Mouse (Mus musculus): ENCODE results near the gene Slc46a3. TPM values are rescaled to one million over a fixed set of nuclear protein-coding genes. Genes with fewer than 3 reads are reported as not detected.

Slc46a3 gene
- polyA plus RNA-seq, 1 experiment, result 6.4 TPM

- Histone ChIP-seq H3K4me1 (ENCODE audit: control insufficient read depth, insufficient read depth, low read length) (peaks cover 5% of the 10 kb centered on the region), H3K4me3 (ENCODE audit: control insufficient read depth, low read depth, low read length) (peak overlapping the region; percentile 12; the same call in 1 of the 2 replicates), H3K36me3 (ENCODE audit: control insufficient read depth, insufficient read depth, low read length) (no peaks in the 10 kb centered on the region), H3K27me3 (ENCODE audit: control insufficient read depth, insufficient read depth, low read length) (no peaks in the 10 kb centered on the region), H3K27ac (ENCODE audit: control insufficient read depth, insufficient read depth, low read depth, low read length) (no peak overlapping the region)
- no peak for TF ChIP-seq CTCF (IDR thresholded peaks at IDR 0.05; ENCODE audit: control insufficient read depth, insufficient read depth, insufficient replicate concordance, low read depth, low read length)
- no peak for TF ChIP-seq POLR2A (IDR thresholded peaks at IDR 0.05; ENCODE audit: control insufficient read depth, low read depth, low read length)
These were observed 55.2 kb downstream of the Slc46a3 start for GRCm38 (mm10) chr5:147839418-147839817.

GRCm38 (mm10) chr5:147834841-147835500 is 59.6 kb downstream of the Slc46a3 start:
- no peaks in the 10 kb centered on the region for H3K36me3 ChIP-seq (ENCODE audit: control insufficient read depth, insufficient read depth, low read length)
- H3K4me1 ChIP-seq (ENCODE audit: control insufficient read depth, insufficient read depth, low read length), result peaks cover 5% of the 10 kb centered on the region
- no peak overlapping the region for H3K27ac ChIP-seq (ENCODE audit: control insufficient read depth, insufficient read depth, low read depth, low read length)
- no peaks in the 10 kb centered on the region for H3K27me3 ChIP-seq (ENCODE audit: control insufficient read depth, insufficient read depth, low read length)
- no peak overlapping the region; the same call in 1 of the 2 replicates for H3K4me3 ChIP-seq (ENCODE audit: control insufficient read depth, low read depth, low read length)
- TF ChIP-seq CTCF (IDR thresholded peaks at IDR 0.05; ENCODE audit: control insufficient read depth, insufficient read depth, insufficient replicate concordance, low read depth, low read length), result no peak
- TF ChIP-seq POLR2A (IDR thresholded peaks at IDR 0.05; ENCODE audit: control insufficient read depth, low read depth, low read length), result no peak

DNA sequence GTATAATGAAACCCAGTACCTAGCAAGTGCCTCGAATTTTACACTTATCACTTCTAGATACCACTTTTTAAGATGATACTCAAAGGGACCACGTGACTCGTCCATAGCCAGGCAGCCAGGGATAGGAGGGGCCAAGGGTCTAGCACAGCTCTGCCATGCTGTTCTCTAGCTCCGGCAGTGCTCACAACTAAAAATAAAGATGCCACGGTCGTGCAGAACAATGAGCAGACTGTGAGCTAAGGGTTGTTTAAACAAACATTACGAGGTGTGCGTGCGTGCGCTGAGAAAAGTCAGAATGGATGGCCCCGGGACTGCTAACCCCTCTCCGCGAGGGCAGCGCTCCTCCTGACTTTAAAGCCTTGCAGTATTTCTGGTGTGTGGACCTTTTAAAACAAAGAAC is 61.8 kb downstream of the Slc46a3 start:
- no peaks in the 10 kb centered on the region for H3K36me3 ChIP-seq (ENCODE audit: control insufficient read depth, insufficient read depth, low read length)
- H3K27me3 ChIP-seq (ENCODE audit: control insufficient read depth, insufficient read depth, low read length), result no peaks in the 10 kb centered on the region
- no peak overlapping the region for H3K4me3 ChIP-seq (ENCODE audit: control insufficient read depth, low read depth, low read length)
- no peak overlapping the region for H3K27ac ChIP-seq (ENCODE audit: control insufficient read depth, insufficient read depth, low read depth, low read length)
- TF ChIP-seq POLR2A (IDR thresholded peaks at IDR 0.05; ENCODE audit: control insufficient read depth, low read depth, low read length), result no peak
- no peak for TF ChIP-seq CTCF (IDR thresholded peaks at IDR 0.05; ENCODE audit: control insufficient read depth, insufficient read depth, insufficient replicate concordance, low read depth, low read length)
- H3K4me1 ChIP-seq (ENCODE audit: control insufficient read depth, insufficient read depth, low read length), result peaks cover 5% of the 10 kb centered on the region

GRCm38 (mm10) chr5:147828846-147829245 is 65.8 kb downstream of the Slc46a3 start:
- H3K27me3 ChIP-seq (ENCODE audit: control insufficient read depth, insufficient read depth, low read length), result no peaks in the 10 kb centered on the region
- H3K4me1 ChIP-seq (ENCODE audit: control insufficient read depth, insufficient read depth, low read length), result peaks cover 9% of the 10 kb centered on the region
- no peaks in the 10 kb centered on the region for H3K36me3 ChIP-seq (ENCODE audit: control insufficient read depth, insufficient read depth, low read length)
- TF ChIP-seq POLR2A (IDR thresholded peaks at IDR 0.05; ENCODE audit: control insufficient read depth, low read depth, low read length), result no peak
- TF ChIP-seq CTCF (IDR thresholded peaks at IDR 0.05; ENCODE audit: control insufficient read depth, insufficient read depth, insufficient replicate concordance, low read depth, low read length), result no peak
- no peak overlapping the region for H3K27ac ChIP-seq (ENCODE audit: control insufficient read depth, insufficient read depth, low read depth, low read length)
- no peak overlapping the region for H3K4me3 ChIP-seq (ENCODE audit: control insufficient read depth, low read depth, low read length)

Other genes with a start within 250 kb of the Slc46a3 start
- gene Flt1, start 168.8 kb downstream of the Slc46a3 start, polyA plus RNA-seq (2012; rRNA removed), result 1.00 and 1.1 TPM in 2 replicates
- 38.1 and 41.7 TPM in 2 replicates for gene Pomp, start 34.4 kb downstream of the Slc46a3 start, polyA plus RNA-seq (2012; rRNA removed)
- 1.1 and 1.8 TPM in 2 replicates for gene Mtus2, start 62.5 kb upstream of the Slc46a3 start, polyA plus RNA-seq (2012; rRNA removed)

Measured in testis, adult 2 months (tissue).